Mouse (Mus musculus): ENCODE measurements around the gene Clec3b. TPM values are rescaled to one million over a fixed set of nuclear protein-coding genes. Genes with fewer than 3 reads are reported as not detected.

Gene Clec3b
- polyA plus RNA-seq, 1 experiment from 2014 or later, result 0.32 TPM

GRCm38 (mm10) chr9:123124413-123124981 is 26.2 kb upstream of the Clec3b start:
- no peak for ATAC-seq (ENCODE audit: low FRiP score)
- H3K36me3 ChIP-seq (replicated peaks), result peaks cover 87% of the 10 kb centered on the region
- no peaks in the 10 kb centered on the region for H3K4me1 ChIP-seq
- no peak overlapping the region for H3K27ac ChIP-seq
- H3K27me3 ChIP-seq, result no peaks in the 10 kb centered on the region
- no peak overlapping the region for H3K9ac ChIP-seq
- H3K4me3 ChIP-seq (replicated peaks), result no peak overlapping the region
- H3K4me2 ChIP-seq, result no peak overlapping the region
- H3K9me3 ChIP-seq, result no peaks in the 10 kb centered on the region
- 96% methylated on average over 2 of the region's 2 CpGs for WGBS

GRCm38 (mm10) chr9:123127663-123128062 is 23.1 kb upstream of the Clec3b start:
- ATAC-seq (ENCODE audit: low FRiP score), result no peak
- Histone ChIP-seq H3K36me3 (replicated peaks) (peaks cover 89% of the 10 kb centered on the region), H3K4me3 (replicated peaks) (no peak overlapping the region), H3K27me3 (no peaks in the 10 kb centered on the region), H3K4me1 (no peaks in the 10 kb centered on the region), H3K9ac (no peak overlapping the region), H3K9me3 (no peaks in the 10 kb centered on the region), H3K4me2 (no peak overlapping the region), H3K27ac (no peak overlapping the region)
- 95% methylated on average over 6 of the region's 6 CpGs for WGBS

GRCm38 (mm10) chr9:123132994-123133393 is 17.8 kb upstream of the Clec3b start:
- Histone ChIP-seq H3K9me3 (no peaks in the 10 kb centered on the region), H3K9ac (no peak overlapping the region), H3K4me3 (replicated peaks) (no peak overlapping the region), H3K27me3 (no peaks in the 10 kb centered on the region), H3K36me3 (replicated peaks) (peaks cover 96% of the 10 kb centered on the region), H3K27ac (no peak overlapping the region), H3K4me1 (no peaks in the 10 kb centered on the region), H3K4me2 (no peak overlapping the region)
- 93% methylated on average over 3 of the region's 3 CpGs for WGBS
- ATAC-seq (ENCODE audit: low FRiP score), result no peak

DNA sequence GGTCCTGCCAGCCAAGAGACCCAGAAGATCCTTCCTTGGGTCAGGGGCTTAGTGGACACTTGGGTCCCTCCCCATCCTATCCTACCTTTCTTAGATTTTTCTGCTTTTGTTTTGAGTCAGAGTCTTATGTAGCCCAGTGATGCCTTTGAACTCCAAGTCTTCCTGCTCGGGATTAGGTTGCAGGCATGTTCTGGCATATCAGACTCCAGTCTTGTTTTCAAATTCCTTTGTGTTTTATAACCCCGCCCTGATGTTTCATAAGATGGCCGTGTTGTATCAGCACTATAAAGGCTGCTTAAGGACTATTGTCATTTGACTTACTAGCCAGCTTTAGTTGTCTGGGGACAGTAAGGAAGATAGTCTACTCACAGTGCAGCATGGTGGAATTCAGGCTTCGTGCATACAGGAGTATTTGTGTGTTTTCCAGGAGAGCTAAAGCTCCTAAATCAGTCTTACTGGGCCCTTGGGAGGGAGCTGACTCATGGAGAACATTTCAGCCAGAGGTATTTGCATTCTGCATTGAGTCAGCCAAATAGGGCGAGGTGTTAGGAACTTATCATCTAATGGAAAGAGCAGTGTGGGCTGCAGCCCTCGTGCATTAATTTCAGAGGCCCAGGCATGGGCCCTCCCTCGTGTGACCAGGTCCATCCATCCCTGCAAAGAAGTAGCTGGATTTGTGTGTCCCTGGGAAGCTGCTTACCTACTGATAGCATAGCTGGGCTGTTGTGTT is 13.6 kb upstream of the Clec3b start:
- H3K4me2 ChIP-seq, result no peak overlapping the region
- H3K27ac ChIP-seq, result no peak overlapping the region
- H3K4me3 ChIP-seq (replicated peaks), result no peak overlapping the region
- no peak overlapping the region for H3K9ac ChIP-seq
- H3K4me1 ChIP-seq, result no peaks in the 10 kb centered on the region
- no peak for ATAC-seq (ENCODE audit: low FRiP score)
- H3K27me3 ChIP-seq, result no peaks in the 10 kb centered on the region
- WGBS, result 89% methylated on average over 7 of the region's 7 CpGs
- peaks cover 84% of the 10 kb centered on the region for H3K36me3 ChIP-seq (replicated peaks)
- no peaks in the 10 kb centered on the region for H3K9me3 ChIP-seq

- H3K27ac ChIP-seq, result no peak overlapping the region
- peaks cover 73% of the 10 kb centered on the region for H3K36me3 ChIP-seq (replicated peaks)
- H3K4me1 ChIP-seq, result no peaks in the 10 kb centered on the region
- ATAC-seq (ENCODE audit: low FRiP score), result no peak
- WGBS, result 79% methylated on average over 5 of the region's 5 CpGs
- H3K4me3 ChIP-seq (replicated peaks), result no peak overlapping the region
- H3K4me2 ChIP-seq, result no peak overlapping the region
- H3K9ac ChIP-seq, result no peak overlapping the region
- H3K9me3 ChIP-seq, result peaks cover 1% of the 10 kb centered on the region; the same call in 1 of the 2 replicates
- no peaks in the 10 kb centered on the region for H3K27me3 ChIP-seq
Observed at GRCm38 (mm10) chr9:123138891-123139474, 11.8 kb upstream of the Clec3b start.

DNA sequence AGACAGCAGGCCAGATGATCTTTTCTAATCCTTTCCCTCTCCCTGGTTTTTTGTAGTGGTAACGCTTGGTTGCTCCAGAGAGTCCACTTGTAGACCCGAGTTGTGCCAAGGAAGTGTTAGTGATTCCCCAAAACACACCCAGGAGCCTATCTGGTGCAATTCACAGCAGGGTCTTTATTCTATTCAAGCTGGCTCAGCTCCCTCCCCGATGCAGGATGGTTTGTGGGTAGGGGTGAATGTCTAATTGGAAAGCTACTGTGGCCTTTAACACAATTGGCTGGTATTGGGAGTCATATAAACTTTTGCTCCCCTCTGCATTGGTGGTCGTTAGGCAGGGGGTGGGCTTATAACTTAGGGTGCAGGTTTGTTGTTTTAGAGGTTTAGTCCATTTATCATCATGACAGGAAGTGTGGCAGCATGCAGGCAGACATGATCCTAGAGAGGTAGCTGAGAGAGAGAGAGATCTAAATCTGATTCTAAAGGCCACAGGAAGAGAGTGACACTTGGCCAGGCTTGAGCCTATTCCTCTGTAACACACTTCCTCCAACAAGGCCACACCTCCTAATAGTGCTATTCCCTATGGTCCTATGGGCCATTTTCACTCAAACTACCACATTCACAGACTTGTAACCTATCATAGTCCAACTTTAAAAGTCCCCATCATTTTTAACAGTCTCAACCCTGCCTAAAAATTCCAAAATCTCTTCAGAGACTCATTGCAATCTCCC is 10.7 kb upstream of the Clec3b start:
- peaks cover 6% of the 10 kb centered on the region; the same call in 1 of the 2 replicates for H3K9me3 ChIP-seq
- no peak overlapping the region for H3K4me2 ChIP-seq
- H3K27me3 ChIP-seq, result no peaks in the 10 kb centered on the region
- no peak overlapping the region for H3K9ac ChIP-seq
- ATAC-seq (ENCODE audit: low FRiP score), result no peak
- H3K4me3 ChIP-seq (replicated peaks), result no peak overlapping the region
- H3K27ac ChIP-seq, result no peak overlapping the region
- no peaks in the 10 kb centered on the region for H3K4me1 ChIP-seq
- H3K36me3 ChIP-seq (replicated peaks), result peaks cover 62% of the 10 kb centered on the region
- WGBS, result 81% methylated on average over 4 of the region's 4 CpGs

DNA sequence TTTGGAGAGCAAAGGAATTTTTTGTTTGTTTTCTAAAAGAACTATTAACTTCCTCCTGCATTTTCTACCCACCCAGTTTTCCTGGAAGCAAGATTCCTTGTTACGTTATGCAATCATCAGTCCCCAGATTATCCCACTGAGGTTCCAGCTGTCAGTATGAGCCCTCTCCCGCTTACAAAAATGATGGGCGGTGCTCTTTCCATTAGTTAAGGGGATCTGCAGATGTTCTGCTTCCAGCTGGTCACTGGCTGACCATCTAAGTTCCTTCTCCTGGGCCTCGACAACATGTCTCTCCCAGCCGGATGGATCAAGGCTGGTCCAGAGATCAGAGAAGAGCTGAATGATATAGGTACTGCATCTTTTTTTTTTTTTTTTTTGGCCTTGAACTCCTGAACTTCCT is 2.3 kb upstream of the Clec3b start:
- Histone ChIP-seq H3K9me3 (peaks cover 6% of the 10 kb centered on the region; the same call in 1 of the 2 replicates), H3K36me3 (replicated peaks) (peaks cover 4% of the 10 kb centered on the region; the same call in 1 of the 2 replicates), H3K4me3 (replicated peaks) (no peak overlapping the region), H3K27me3 (no peaks in the 10 kb centered on the region), H3K4me1 (no peaks in the 10 kb centered on the region), H3K27ac (no peak overlapping the region), H3K9ac (no peak overlapping the region), H3K4me2 (no peak overlapping the region)
- no peak for ATAC-seq (ENCODE audit: low FRiP score)
- WGBS, result 89% methylated on average over 5 of the region's 5 CpGs

DNA sequence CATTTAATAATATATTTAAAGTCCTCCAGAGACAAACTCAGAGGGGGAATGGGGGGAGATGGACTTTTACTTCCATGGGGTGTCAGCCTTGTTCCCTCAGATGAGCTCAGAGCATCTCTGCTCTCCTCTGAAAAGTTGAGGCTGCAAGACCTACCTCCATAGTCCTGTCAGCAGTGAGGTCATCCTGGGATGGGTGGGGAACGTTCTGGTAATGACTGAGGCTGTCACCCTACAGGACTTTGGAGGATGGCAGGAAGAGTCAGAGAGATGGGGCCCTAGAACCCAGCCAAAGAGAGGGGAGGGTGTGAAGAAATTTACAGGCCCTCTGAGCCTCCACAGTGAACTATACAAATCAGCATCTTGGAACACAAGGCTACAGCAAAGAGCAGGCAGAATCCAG is 815 bp downstream of the Clec3b start:
- ATAC-seq (ENCODE audit: low FRiP score), result no peak
- no peaks in the 10 kb centered on the region for H3K27me3 ChIP-seq
- WGBS, result 61% methylated on average over 1 of the region's 1 CpGs
- H3K9me3 ChIP-seq, result no peaks in the 10 kb centered on the region
- H3K4me2 ChIP-seq, result no peak overlapping the region
- no peaks in the 10 kb centered on the region for H3K36me3 ChIP-seq (replicated peaks)
- H3K4me3 ChIP-seq (replicated peaks), result no peak overlapping the region
- no peak overlapping the region for H3K27ac ChIP-seq
- no peaks in the 10 kb centered on the region for H3K4me1 ChIP-seq
- no peak overlapping the region for H3K9ac ChIP-seq

GRCm38 (mm10) chr9:123152026-123152425 is 1.3 kb downstream of the Clec3b start:
- 86% methylated on average over 3 of the region's 3 CpGs for WGBS
- H3K4me1 ChIP-seq, result no peaks in the 10 kb centered on the region
- no peak overlapping the region for H3K27ac ChIP-seq
- no peak overlapping the region for H3K9ac ChIP-seq
- H3K4me2 ChIP-seq, result no peak overlapping the region
- ATAC-seq (ENCODE audit: low FRiP score), result no peak
- H3K4me3 ChIP-seq (replicated peaks), result no peak overlapping the region
- no peaks in the 10 kb centered on the region for H3K9me3 ChIP-seq
- H3K27me3 ChIP-seq, result no peaks in the 10 kb centered on the region
- H3K36me3 ChIP-seq (replicated peaks), result no peaks in the 10 kb centered on the region

GRCm38 (mm10) chr9:123153121-123153520 is 2.4 kb downstream of the Clec3b start:
- Histone ChIP-seq H3K36me3 (replicated peaks) (no peaks in the 10 kb centered on the region), H3K9ac (no peak overlapping the region), H3K4me2 (no peak overlapping the region), H3K4me1 (no peaks in the 10 kb centered on the region), H3K27ac (no peak overlapping the region), H3K4me3 (replicated peaks) (no peak overlapping the region), H3K9me3 (no peaks in the 10 kb centered on the region), H3K27me3 (no peaks in the 10 kb centered on the region)
- no peak for ATAC-seq (ENCODE audit: low FRiP score)
- WGBS, result 89% methylated on average over 2 of the region's 2 CpGs

DNA sequence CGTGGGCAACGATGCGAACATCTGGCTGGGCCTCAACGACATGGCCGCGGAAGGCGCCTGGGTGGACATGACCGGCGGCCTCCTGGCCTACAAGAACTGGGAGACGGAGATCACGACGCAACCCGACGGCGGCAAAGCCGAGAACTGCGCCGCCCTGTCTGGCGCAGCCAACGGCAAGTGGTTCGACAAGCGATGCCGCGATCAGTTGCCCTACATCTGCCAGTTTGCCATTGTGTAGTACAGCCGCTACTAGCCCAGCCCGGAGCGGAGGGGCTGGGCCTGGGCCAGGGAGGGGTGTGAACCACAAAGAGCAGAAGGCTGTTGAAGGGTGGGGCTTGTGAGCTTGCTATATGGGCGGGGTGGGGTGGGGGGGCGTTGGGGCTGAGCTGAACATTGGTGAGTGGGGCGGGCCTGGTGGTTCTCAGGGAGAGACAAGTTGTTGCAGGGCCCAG is 6.2 kb downstream of the Clec3b start:
- H3K36me3 ChIP-seq (replicated peaks), result no peaks in the 10 kb centered on the region
- 29% methylated on average over 30 of the region's 30 CpGs for WGBS
- H3K9ac ChIP-seq, result no peak overlapping the region
- 0 out of 2 replicates have a peak overlapping the region, but pooled peaks have one; percentile 14 for H3K4me3 ChIP-seq (replicated peaks)
- no peaks in the 10 kb centered on the region for H3K4me1 ChIP-seq
- no peak overlapping the region for H3K27ac ChIP-seq
- peak overlapping the region; percentile 39 for H3K4me2 ChIP-seq
- no peaks in the 10 kb centered on the region for H3K9me3 ChIP-seq
- no peaks in the 10 kb centered on the region for H3K27me3 ChIP-seq
- peak; percentile 73; the same call in 1 of the 2 replicates for ATAC-seq (ENCODE audit: low FRiP score)

- Histone ChIP-seq H3K4me1 (no peaks in the 10 kb centered on the region), H3K36me3 (replicated peaks) (no peaks in the 10 kb centered on the region), H3K4me3 (replicated peaks) (no peak overlapping the region), H3K27me3 (no peaks in the 10 kb centered on the region), H3K9ac (no peak overlapping the region), H3K27ac (no peak overlapping the region), H3K4me2 (no peak overlapping the region), H3K9me3 (no peaks in the 10 kb centered on the region)
- ATAC-seq (ENCODE audit: low FRiP score), result no peak
Observed at GRCm38 (mm10) chr9:123157699-123158098, 7.0 kb downstream of the Clec3b start.

Data from forebrain, embryonic 12.5 days (tissue).